Mouse (Mus musculus) forebrain, embryonic 12.5 days (tissue): Measurements from ENCODE around the gene Habp2. TPM values are rescaled to one million over a fixed set of nuclear protein-coding genes. Genes with fewer than 3 reads are reported as not detected.

Experiments used
- ATAC-seq: fragments of 200-750 bp; cut with Nextera tagmentation; 2 replicates; pipeline ENCODE4 v1.8.0; 2017; ENCODE audit warnings: moderate TSS enrichment; ENCODE audit not compliant: low FRiP score
- H3K27ac ChIP-seq: fragments of 300-500 bp; sonication (generic); 2 replicates; pipeline ENCODE4 v1.5.1; 2016; ENCODE audit warnings: mild to moderate bottlenecking
- H3K27me3 ChIP-seq: fragments of 300-500 bp; sonication (generic); 2 replicates; pipeline ENCODE4 v1.6.1; 2016; ENCODE audit warnings: mild to moderate bottlenecking
- H3K36me3 ChIP-seq: fragments of 300-500 bp; sonication (generic); replicated peaks from 2 replicates; pipeline ENCODE4 v1.6.1; 2016; ENCODE audit warnings: mild to moderate bottlenecking
- H3K4me1 ChIP-seq: fragments of 300-500 bp; sonication (generic); 2 replicates; pipeline ENCODE4 v1.6.1; 2016
- H3K4me2 ChIP-seq: fragments of 300-500 bp; sonication (generic); 2 replicates; pipeline ENCODE4 v1.6.1; 2016; ENCODE audit warnings: mild to moderate bottlenecking, moderate library complexity
- H3K4me3 ChIP-seq: fragments of 300-500 bp; sonication (generic); replicated peaks from 2 replicates; pipeline ENCODE4 v1.5.1; 2016; ENCODE audit warnings: mild to moderate bottlenecking
- H3K9ac ChIP-seq: fragments of 300-500 bp; sonication (generic); 2 replicates; pipeline ENCODE4 v1.6.1; 2016; ENCODE audit warnings: mild to moderate bottlenecking
- H3K9me3 ChIP-seq: fragments of 300-500 bp; sonication (generic); 2 replicates; pipeline ENCODE4 v1.6.1; 2016
- WGBS: fragments of 180-500 bp; shearing (Covaris S2); methylation state at CpG from one replicate; pipeline ENCODE4 v1.1.7; 2016; 5-methylcytosine and 5-hydroxymethylcytosine counted together
- polyA plus RNA-seq: library from polyadenylated mRNA; unstranded; fragments of >200 nt; fragmentation: Nextera tagmentation; extraction: Ambion mirVana; gene quantifications from 2 replicates; pipeline ENCODE4 v1.2.1, GENCODE M21; 2016

Habp2 gene
- polyA plus RNA-seq, 1 experiment from 2014 or later = not detected

- H3K4me1 ChIP-seq = peaks cover 4% of the 10 kb centered on the region
- no peak overlapping the region for H3K9ac ChIP-seq
- no peak overlapping the region for H3K27ac ChIP-seq
- no peaks in the 10 kb centered on the region for H3K9me3 ChIP-seq
- no peak overlapping the region for H3K4me3 ChIP-seq
- ATAC-seq = no peak
- no peaks in the 10 kb centered on the region for H3K36me3 ChIP-seq
- 83% methylated on average over 11 of the region's 11 CpGs for WGBS
- H3K4me2 ChIP-seq = no peak overlapping the region
- no peaks in the 10 kb centered on the region for H3K27me3 ChIP-seq
Observed at GRCm38 (mm10) chr19:56300835-56301234, 13.9 kb downstream of the Habp2 start.

- peaks cover 16% of the 10 kb centered on the region for H3K27me3 ChIP-seq
- H3K27ac ChIP-seq = no peak overlapping the region
- no peak overlapping the region for H3K9ac ChIP-seq
- H3K9me3 ChIP-seq = no peaks in the 10 kb centered on the region
- peaks cover 15% of the 10 kb centered on the region; the same call in 1 of the 2 replicates for H3K4me1 ChIP-seq
- no peaks in the 10 kb centered on the region for H3K36me3 ChIP-seq
- no peak for ATAC-seq
- no peak overlapping the region for H3K4me3 ChIP-seq
- WGBS = 85% methylated on average over 3 of the region's 3 CpGs
- H3K4me2 ChIP-seq = no peak overlapping the region
Observed at GRCm38 (mm10) chr19:56316531-56316930, 29.6 kb downstream of the Habp2 start.

- 94% methylated on average over 7 of the region's 7 CpGs for WGBS
- Histone ChIP-seq H3K4me1 (peaks cover 17% of the 10 kb centered on the region; the same call in 1 of the 2 replicates), H3K27ac (no peak overlapping the region), H3K4me2 (no peak overlapping the region), H3K9ac (no peak overlapping the region), H3K4me3 (no peak overlapping the region), H3K9me3 (no peaks in the 10 kb centered on the region), H3K27me3 (peaks cover 17% of the 10 kb centered on the region), H3K36me3 (no peaks in the 10 kb centered on the region)
- ATAC-seq = no peak
Observed at GRCm38 (mm10) chr19:56319219-56319618, 32.3 kb downstream of the Habp2 start.

GRCm38 (mm10) chr19:56319629-56320028 is 32.7 kb downstream of the Habp2 start:
- Histone ChIP-seq H3K36me3 (no peaks in the 10 kb centered on the region), H3K27ac (no peak overlapping the region), H3K9me3 (no peaks in the 10 kb centered on the region), H3K9ac (no peak overlapping the region), H3K4me3 (no peak overlapping the region), H3K4me2 (no peak overlapping the region), H3K27me3 (peaks cover 19% of the 10 kb centered on the region), H3K4me1 (peaks cover 17% of the 10 kb centered on the region; the same call in 1 of the 2 replicates)
- no peak for ATAC-seq
- WGBS = 90% methylated on average over 6 of the region's 6 CpGs

- Histone ChIP-seq H3K36me3 (no peaks in the 10 kb centered on the region), H3K9me3 (no peaks in the 10 kb centered on the region), H3K4me1 (peaks cover 18% of the 10 kb centered on the region), H3K9ac (no peak overlapping the region), H3K27me3 (peaks cover 19% of the 10 kb centered on the region), H3K4me3 (no peak overlapping the region), H3K27ac (no peak overlapping the region), H3K4me2 (peak overlapping the region; percentile 30)
- ATAC-seq = no peak
- 28% methylated on average over 26 of the region's 26 CpGs for WGBS
Observed at GRCm38 (mm10) chr19:56320186-56320860, 33.4 kb downstream of the Habp2 start.

GRCm38 (mm10) chr19:56321303-56321920 is 34.5 kb downstream of the Habp2 start:
- no peak for ATAC-seq
- H3K27me3 ChIP-seq = peaks cover 19% of the 10 kb centered on the region
- H3K4me1 ChIP-seq = peaks cover 28% of the 10 kb centered on the region
- no peak overlapping the region for H3K9ac ChIP-seq
- no peak overlapping the region for H3K4me2 ChIP-seq
- no peaks in the 10 kb centered on the region for H3K9me3 ChIP-seq
- no peak overlapping the region for H3K4me3 ChIP-seq
- no peaks in the 10 kb centered on the region for H3K36me3 ChIP-seq
- WGBS = 80% methylated on average over 12 of the region's 12 CpGs
- no peak overlapping the region for H3K27ac ChIP-seq

GRCm38 (mm10) chr19:56325676-56326075 is 38.7 kb downstream of the Habp2 start:
- H3K9me3 ChIP-seq = no peaks in the 10 kb centered on the region
- WGBS = 50% methylated on average over 10 of the region's 10 CpGs
- H3K9ac ChIP-seq = no peak overlapping the region
- peaks cover 24% of the 10 kb centered on the region for H3K4me1 ChIP-seq
- no peaks in the 10 kb centered on the region for H3K36me3 ChIP-seq
- no peak overlapping the region for H3K4me3 ChIP-seq
- ATAC-seq = no peak
- H3K27ac ChIP-seq = no peak overlapping the region
- no peak overlapping the region for H3K4me2 ChIP-seq
- H3K27me3 ChIP-seq = peaks cover 10% of the 10 kb centered on the region; the same call in 1 of the 2 replicates

GRCm38 (mm10) chr19:56326243-56326855 is 39.4 kb downstream of the Habp2 start:
- 35% methylated on average over 21 of the region's 21 CpGs for WGBS
- peak overlapping the region; percentile 26 for H3K27ac ChIP-seq
- no peak overlapping the region for H3K4me3 ChIP-seq
- peak overlapping the region; percentile 19 for H3K4me2 ChIP-seq
- ATAC-seq = no peak
- peaks cover 19% of the 10 kb centered on the region for H3K4me1 ChIP-seq
- peaks cover 10% of the 10 kb centered on the region; the same call in 1 of the 2 replicates for H3K27me3 ChIP-seq
- H3K9me3 ChIP-seq = no peaks in the 10 kb centered on the region
- H3K9ac ChIP-seq = no peak overlapping the region
- H3K36me3 ChIP-seq = no peaks in the 10 kb centered on the region

- H3K27me3 ChIP-seq = 0 out of 2 replicates have a peak, but pooled peaks cover 2% of the 10 kb centered on the region
- no peak overlapping the region for H3K9ac ChIP-seq
- no peak overlapping the region for H3K27ac ChIP-seq
- no peaks in the 10 kb centered on the region for H3K4me1 ChIP-seq
- WGBS = 94% methylated on average over 17 of the region's 17 CpGs
- no peak for ATAC-seq
- H3K4me2 ChIP-seq = no peak overlapping the region
- H3K36me3 ChIP-seq = no peaks in the 10 kb centered on the region
- H3K4me3 ChIP-seq = no peak overlapping the region
- no peaks in the 10 kb centered on the region for H3K9me3 ChIP-seq
Observed at GRCm38 (mm10) chr19:56336321-56336720, 49.4 kb downstream of the Habp2 start.

- Histone ChIP-seq H3K4me3 (no peak overlapping the region), H3K4me2 (no peak overlapping the region), H3K9ac (no peak overlapping the region), H3K9me3 (no peaks in the 10 kb centered on the region), H3K27ac (no peak overlapping the region), H3K27me3 (0 out of 2 replicates have a peak, but pooled peaks cover 7% of the 10 kb centered on the region), H3K4me1 (no peaks in the 10 kb centered on the region), H3K36me3 (no peaks in the 10 kb centered on the region)
- ATAC-seq = no peak
- 85% methylated on average over 12 of the region's 12 CpGs for WGBS
Observed at GRCm38 (mm10) chr19:56336826-56337225, 49.9 kb downstream of the Habp2 start.

GRCm38 (mm10) chr19:56342006-56342405 is 55.1 kb downstream of the Habp2 start:
- H3K27me3 ChIP-seq = peaks cover 19% of the 10 kb centered on the region; the same call in 1 of the 2 replicates
- H3K4me2 ChIP-seq = no peak overlapping the region
- no peaks in the 10 kb centered on the region for H3K36me3 ChIP-seq
- no peak overlapping the region for H3K4me3 ChIP-seq
- WGBS = 88% methylated on average over 8 of the region's 8 CpGs
- no peak overlapping the region for H3K27ac ChIP-seq
- H3K9me3 ChIP-seq = no peaks in the 10 kb centered on the region
- no peak for ATAC-seq
- H3K9ac ChIP-seq = no peak overlapping the region
- H3K4me1 ChIP-seq = peaks cover 28% of the 10 kb centered on the region

- peaks cover 29% of the 10 kb centered on the region for H3K4me1 ChIP-seq
- 13% methylated on average over 26 of the region's 26 CpGs for WGBS
- H3K36me3 ChIP-seq = no peaks in the 10 kb centered on the region
- H3K9ac ChIP-seq = no peak overlapping the region
- peak overlapping the region; percentile 42 for H3K4me2 ChIP-seq
- no peak overlapping the region for H3K4me3 ChIP-seq
- H3K27ac ChIP-seq = peak overlapping the region; percentile 69
- peaks cover 19% of the 10 kb centered on the region; the same call in 1 of the 2 replicates for H3K27me3 ChIP-seq
- no peaks in the 10 kb centered on the region for H3K9me3 ChIP-seq
- peak; percentile 84; the same call in 1 of the 2 replicates for ATAC-seq
Observed at GRCm38 (mm10) chr19:56343869-56344563, 57.1 kb downstream of the Habp2 start.
